Mouse (Mus musculus) lung, postnatal 36 days (tissue): ENCODE results near the gene Tmem189.
A peak's percentile ranks its signal among the peaks of the same experiment; 100 is the strongest.

Experiments
- DNase-seq: peaks from one replicate; pipeline ENCODE4 v3.0.0; 2022; ENCODE audit warnings: mixed read lengths

Gene Tmem189

GRCm38 (mm10) chr2:167700018-167700417 is 10.4 kb upstream of the Tmem189 start:
- no peak for DNase-seq

DNA sequence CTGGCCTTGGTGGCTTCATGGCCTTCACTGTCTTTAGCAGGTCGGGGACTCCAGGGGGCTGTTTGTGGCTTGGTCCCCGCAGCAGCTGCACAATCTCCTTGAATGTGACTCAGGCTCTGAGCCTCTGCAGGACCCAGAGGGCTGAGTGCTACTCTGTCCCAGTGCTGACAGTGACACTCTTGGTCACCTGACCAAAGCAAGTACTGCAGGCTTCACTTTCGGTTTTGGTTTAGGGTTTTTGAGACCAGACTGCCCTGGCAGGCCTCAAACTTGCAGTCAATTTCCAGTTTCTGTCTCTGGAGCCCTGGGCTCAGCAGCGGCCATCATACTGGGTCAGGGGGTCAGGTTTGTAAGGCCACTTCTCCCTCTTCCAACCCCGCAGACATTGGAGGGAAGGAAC is 8.3 kb upstream of the Tmem189 start:
- peak; percentile 87 for DNase-seq

- no peak for DNase-seq
Measured at GRCm38 (mm10) chr2:167696143-167696542, 6.5 kb upstream of the Tmem189 start.

- no peak for DNase-seq
Measured at GRCm38 (mm10) chr2:167695491-167695890, 5.9 kb upstream of the Tmem189 start.

DNA sequence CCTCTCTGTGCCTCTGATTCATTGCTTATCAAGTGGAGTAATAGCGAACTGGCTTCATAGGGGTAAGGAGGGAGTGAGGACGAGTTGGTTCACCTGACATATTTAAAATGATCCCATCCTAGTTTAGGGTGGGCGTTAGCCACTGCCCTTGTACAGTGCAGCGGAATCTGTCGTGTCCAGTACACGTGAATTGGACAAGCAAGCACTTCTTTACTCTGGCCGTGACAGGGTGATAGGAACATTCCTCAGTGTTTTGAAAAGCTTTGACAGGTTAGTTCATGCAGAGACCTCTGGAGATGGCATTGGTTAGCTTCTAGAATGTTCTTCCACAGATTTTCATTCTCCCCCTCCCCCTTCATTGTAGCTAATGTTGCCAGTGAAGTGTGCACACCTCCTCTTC is 5.3 kb upstream of the Tmem189 start:
- no peak for DNase-seq

DNA sequence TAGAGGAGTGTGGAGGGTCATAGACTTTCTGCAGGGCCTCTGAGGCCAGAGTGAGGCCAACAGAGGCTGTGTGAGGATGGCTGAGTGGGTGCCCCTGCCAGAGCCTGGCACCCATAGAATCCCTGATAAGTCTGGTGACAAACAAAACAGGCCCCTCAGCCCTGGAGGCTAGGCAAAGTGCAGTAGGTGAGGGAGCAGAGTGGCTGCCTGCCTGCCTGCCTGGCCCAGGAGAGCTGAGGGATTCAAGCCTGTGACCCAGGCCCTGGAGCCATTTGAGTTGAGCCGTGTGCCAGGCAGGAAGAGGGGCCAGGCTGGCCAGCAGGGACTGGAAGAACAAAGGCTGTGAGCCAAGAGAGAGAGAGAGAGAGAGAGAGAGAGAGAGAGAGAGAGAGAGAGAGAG is 4.6 kb upstream of the Tmem189 start:
- no peak for DNase-seq

DNA sequence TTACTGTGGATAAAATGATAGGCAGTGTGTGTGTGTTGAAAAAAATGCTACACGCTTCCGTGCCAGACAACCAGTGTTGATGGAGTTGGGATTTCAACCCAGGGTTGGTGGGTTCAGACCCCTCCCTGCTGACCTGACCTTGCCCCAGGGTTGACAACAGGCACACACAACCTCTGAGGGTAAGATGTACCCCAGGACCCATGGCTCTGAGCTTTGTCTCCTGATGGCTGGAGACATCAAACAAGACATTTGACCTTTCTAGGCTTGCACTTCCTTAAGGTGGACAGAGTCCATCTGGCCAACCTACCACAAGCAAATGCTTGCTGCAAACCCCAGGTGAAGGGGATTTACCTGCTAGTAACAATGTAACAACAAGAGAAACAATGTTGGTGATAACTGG is 3.9 kb upstream of the Tmem189 start:
- DNase-seq, result no peak

GRCm38 (mm10) chr2:167692831-167693230 is 3.2 kb upstream of the Tmem189 start:
- no peak for DNase-seq

DNA sequence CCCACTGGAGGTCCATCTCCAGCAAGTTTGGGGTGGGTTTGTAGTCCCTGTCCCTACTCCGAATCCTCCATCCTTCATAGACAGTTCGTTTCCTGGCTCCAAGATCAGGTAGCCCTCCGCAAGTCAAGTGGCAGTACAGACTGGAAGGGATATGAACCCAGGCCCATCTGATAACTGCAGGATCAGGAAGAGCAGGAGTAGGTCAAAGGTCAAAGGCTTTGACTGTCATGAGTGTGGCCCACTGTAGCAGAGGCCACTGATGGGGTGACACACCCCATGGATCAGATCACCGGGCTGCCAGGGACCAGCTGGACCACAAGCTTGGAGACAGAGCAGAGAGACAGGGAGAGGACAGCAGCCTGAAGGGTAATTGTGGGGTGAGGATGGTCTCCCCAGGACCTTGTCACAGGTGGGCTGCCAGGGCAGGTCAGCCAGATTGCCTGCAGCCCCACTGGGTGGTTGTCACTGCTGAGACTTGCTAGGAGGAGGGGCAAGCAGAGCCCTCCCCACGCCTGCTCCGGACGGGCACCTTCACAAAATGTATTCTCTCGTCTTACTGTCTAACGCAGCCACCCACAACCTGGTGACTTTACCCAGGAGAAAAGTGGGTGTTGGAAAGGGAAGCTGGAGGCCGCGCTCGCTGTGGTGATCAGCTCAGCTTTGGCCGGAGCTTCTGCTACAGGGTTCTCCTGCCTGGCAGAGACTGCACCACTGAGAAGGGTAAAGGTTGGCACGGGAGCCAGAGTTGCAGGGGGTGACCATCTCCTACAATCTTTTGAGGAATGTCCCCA is 2.4 kb upstream of the Tmem189 start:
- DNase-seq, result no peak

- DNase-seq, result no peak
Measured at GRCm38 (mm10) chr2:167691410-167691809, 1.8 kb upstream of the Tmem189 start.

DNA sequence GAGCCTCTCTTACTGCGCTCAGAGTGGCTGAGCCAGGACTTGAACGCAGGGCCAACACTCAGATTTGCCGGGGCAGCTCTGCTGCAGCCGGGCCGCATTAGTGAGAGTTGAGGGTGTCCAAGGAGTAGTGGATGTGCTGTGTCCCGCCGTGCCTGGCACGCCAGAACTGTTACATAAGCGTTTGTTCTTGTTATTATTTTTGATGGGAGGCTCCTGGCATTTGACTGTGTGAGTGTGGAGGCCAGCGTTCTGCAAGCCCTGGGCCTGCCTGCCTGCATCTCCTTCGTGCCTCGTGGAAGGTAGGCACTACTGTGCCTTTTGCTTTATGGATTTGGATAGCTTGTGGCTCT is 1.3 kb upstream of the Tmem189 start:
- peak; percentile 79 for DNase-seq

- peak; percentile 71 for DNase-seq
Measured at GRCm38 (mm10) chr2:167690219-167690961, 768 bp upstream of the Tmem189 start.

GRCm38 (mm10) chr2:167688498-167689451 is 847 bp downstream of the Tmem189 start, which contains the start of gene Cebpb:
Gene Cebpb, plus strand, starts transcription at chr2:167688915.
- DNase-seq, result peak; percentile 88

GRCm38 (mm10) chr2:167688126-167688497 is 1.5 kb downstream of the Tmem189 start:
- DNase-seq, result peak; percentile 41

DNA sequence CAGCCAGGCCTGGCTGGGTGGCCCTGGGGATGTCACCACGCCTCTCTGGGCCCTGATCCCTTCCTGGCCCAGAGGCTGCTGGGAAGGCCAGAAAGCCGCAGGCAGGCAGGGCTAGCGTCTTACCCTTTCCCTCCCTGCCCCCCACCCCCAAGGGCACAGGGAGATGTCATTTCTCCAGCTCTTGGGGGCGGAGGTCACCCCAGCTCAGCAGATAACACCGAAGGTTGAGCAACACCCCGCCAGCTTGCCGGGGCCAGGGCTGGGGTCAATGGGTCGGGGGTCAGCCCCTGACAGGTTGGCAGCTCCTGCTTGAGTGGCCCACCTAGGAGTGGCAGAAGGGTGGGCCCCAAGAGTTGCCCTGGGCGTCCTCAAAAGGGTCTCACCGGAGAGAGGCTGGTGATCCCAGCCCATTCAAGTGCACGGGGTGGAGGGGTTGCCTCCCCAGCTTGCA is 1.9 kb downstream of the Tmem189 start:
- peak; percentile 68 for DNase-seq

DNA sequence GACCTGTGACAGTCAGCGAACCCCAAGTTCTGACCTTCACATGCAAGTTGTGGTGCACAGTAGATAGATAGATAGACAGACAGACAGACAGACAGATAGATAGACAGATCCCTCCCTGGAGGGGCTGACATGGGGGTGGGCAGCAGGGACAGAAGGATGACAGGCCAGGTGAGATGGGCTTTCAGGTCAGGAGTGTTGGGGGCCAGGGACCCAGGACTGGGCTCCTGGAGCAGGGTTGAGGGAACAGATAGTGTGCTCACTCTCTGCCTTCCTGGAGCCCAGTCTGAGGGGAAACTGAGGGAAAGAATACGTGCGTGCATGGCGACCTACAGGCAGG is 2.4 kb downstream of the Tmem189 start:
- no peak for DNase-seq

GRCm38 (mm10) chr2:167686382-167687249 is 3.0 kb downstream of the Tmem189 start:
- no peak for DNase-seq

DNA sequence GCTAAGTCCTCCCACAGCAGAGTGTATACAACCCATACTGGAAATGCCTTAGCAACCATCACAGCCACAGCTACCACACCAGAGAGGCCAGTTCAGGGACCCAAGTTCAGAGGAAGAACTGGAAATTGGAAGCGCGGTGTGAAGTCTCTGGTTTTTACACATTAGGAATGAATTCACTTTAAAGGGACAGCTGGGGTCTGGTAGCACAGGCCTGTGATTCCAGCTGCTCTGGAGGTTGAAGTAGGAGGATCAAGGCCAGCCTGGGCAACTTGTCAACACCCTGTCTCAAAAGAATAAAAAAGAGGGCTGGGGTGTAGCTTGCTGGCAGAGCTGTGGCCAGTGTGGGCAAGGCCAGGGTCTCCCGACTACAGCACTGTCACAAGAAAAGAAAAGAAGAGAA is 3.8 kb downstream of the Tmem189 start:
- DNase-seq, result no peak

GRCm38 (mm10) chr2:167685137-167685536 is 4.5 kb downstream of the Tmem189 start:
- peak; percentile 99 for DNase-seq

DNA sequence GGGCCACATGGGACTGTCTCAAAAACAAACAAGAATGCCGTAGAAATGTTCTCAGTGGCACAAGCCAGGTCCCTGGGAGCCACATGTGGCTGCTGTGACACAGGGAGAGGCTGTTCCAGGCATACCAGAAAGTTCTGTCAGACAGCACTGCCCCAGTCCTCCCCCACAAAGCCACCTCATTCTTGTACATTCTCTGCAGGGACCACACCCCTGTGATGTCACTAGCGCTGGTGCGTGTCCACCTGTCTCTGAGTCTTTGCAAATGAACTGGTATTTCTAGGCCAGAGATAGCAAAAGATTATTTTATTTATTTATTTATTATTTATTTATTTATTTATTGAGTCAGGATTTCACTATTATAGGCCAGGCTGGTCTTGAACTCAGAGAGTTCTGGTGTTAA is 5.9 kb downstream of the Tmem189 start:
- DNase-seq, result no peak

DNA sequence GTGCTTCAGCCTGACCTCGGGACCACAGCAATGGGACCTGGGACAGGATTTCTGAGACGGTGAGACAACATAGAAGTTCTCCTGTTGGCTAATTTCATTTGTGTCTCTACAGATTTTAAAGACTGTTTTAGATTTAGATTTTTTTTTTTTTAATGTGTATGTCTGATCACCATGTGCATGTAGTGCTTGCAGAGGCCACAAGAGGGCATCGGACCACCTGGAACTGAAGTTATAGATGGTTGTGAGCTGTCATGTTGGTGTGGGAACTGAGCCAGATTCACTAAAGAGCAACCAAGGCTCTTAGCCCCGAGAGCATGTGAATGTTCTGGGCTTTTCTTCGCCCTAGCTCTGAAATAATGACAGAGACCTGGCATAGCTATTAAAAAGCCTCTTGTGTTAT is 9.0 kb downstream of the Tmem189 start:
- peak; percentile 85 for DNase-seq

DNA sequence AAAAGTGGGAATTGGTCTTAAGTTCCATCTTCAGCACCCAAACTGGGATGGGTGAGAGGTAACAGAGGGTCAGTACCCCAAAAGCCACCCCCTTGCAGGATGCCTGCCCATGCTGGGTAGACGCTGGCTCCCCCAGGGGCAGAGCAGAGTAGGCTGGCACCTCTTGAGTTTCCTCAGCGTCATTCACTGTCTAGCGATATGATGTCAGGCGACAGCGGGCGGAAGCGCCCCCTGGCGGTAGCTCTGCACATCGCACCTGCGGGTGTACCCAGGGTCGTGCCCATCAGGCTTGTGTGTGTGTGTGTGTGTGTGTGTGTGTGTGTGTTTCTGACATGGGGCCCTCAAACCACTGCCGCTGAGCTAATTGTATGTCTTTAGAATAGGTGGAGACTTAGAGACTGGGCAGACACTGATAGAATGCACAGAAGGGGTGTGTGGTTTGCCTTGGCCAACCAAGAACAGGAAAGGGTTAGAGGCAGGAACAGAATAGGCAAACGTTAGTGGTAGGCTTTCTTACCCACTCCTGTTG is 9.7 kb downstream of the Tmem189 start:
- DNase-seq, result peak; percentile 86
